Mouse (Mus musculus) thymus, postnatal 0 days (tissue): ENCODE measurements around the gene Srsf7. TPM values are rescaled to one million over a fixed set of nuclear protein-coding genes. Genes with fewer than 3 reads are reported as not detected.
"Not testable (repeated sequence)": the region's sequence is repeated elsewhere in the genome, so short reads cannot be mapped to it uniquely, and the experiment has no call there.

ENCODE experiments used
- DNase-seq: peaks from one replicate; pipeline ENCODE4 v3.0.0-alpha.2; 2015; ENCODE audit warnings: low spot score
- polyA plus RNA-seq: library from polyadenylated mRNA; unstranded; fragments of >200 nt; fragmentation: Nextera tagmentation; extraction: Ambion mirVana; gene quantifications from 2 replicates; pipeline ENCODE4 v1.2.1, GENCODE M21; 2015

The Srsf7 gene
- polyA plus RNA-seq, 1 experiment from 2014 or later: 705 TPM

GRCm38 (mm10) chr17:80199160-80199778, 7.8 kb downstream of the Srsf7 start:
- no peak for DNase-seq

GRCm38 (mm10) chr17:80193075-80193474, 14.0 kb downstream of the Srsf7 start:
- DNase-seq: peak; percentile 58

DNA sequence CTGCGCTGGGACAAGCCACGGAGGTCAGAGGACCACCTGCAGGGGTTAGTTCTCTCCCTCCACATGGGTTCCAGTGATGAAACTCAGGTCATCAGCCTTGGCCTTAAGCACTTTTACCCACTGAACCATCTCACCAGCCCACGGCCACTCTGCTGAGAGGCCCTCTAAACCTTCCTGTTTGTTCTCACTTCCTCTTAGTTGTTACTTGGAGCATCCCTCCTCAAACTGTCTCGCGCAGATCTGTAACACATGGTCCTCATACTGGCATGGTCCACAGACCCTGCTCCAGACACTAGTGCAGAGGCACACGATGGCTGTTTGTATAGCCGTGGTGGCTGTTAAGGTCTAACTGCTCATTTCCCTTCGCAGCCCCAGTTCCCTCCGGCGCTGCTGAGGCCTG, 23.5 kb downstream of the Srsf7 start:
- no peak for DNase-seq

GRCm38 (mm10) chr17:80180468-80180867, 26.6 kb downstream of the Srsf7 start:
- DNase-seq: no peak

DNA sequence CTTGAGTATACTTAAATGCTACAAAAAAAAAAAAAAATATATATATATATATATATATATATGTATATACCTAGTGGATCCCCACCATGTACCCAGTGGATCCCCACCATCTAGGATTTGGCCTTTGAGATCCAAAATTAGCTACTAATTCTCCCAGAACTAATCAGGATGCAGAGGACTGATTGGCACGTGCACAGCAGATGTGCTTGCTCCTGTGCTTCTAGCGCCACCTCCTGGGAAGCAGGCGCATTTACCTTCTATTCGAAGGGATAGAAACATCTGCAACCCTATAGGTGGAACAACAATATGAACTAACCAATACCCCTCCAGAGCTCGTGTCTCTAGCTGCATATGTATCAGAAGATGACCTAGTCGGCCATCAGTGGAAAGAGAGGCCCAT, 27.1 kb downstream of the Srsf7 start:
- peak; percentile 79 for DNase-seq

GRCm38 (mm10) chr17:80178846-80179245, 28.3 kb downstream of the Srsf7 start:
- not testable (repeated sequence) for DNase-seq

DNA sequence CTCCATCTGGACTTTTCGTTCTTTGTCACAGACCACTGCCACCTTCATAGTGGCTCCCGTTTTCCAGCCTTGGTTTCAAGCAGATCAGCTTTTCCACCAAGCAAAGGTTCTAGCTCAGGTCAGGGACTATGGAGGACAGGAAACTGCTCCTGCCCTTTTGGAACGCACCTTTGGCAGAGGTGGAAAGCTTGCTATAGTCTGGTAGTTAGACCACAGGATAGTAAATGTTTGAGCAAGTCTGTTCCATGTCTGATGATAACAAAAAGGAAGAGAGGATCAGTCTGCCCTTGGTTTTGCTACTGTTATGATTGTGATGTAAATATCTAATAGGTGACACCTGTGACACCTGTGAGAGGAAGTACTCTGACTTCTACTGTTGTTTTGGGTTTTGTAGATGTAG, 31.1 kb downstream of the Srsf7 start:
- DNase-seq: no peak

DNA sequence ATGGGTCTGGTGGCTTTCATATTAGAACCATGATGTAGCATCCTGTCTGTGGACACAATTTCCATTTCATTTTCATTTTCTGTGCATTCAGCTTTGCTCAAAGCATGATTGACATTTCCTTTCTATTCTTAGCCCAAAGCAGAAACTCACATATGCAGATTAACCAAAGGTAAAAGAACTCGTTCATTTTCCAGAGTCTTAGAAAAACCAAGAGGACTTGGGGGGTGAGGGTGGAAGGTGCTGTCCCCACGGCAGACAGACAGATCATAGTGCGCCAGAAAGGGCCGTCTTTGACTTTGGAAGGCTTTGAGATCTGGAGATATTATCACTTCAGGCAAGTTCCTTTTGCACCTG, 31.7 kb downstream of the Srsf7 start:
- peak; percentile 45 for DNase-seq

- peak; percentile 61 for DNase-seq
Measured at GRCm38 (mm10) chr17:80174699-80175385, 32.3 kb downstream of the Srsf7 start.

DNA sequence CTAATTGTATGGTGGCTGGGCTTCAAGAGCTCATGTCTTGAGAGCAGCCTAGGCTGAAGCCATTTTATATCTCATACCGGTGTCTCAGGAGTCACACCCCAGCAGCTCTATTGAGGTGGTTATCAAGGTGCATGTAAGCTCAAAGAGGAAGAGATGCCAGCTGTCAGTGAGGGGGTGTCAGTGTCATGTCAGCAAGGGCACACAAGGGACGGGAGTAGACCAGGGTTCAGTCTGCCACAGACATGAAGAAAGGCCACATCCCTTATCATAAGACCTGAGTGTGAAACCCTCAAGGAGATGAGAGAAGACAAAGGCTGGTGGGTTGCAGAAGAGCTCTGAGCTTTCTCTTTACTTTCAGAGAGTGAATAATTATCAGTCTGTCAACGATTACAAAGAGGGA, 33.0 kb downstream of the Srsf7 start:
- DNase-seq: peak; percentile 65

- no peak for DNase-seq
Measured at GRCm38 (mm10) chr17:80173708-80174107, 33.4 kb downstream of the Srsf7 start.

DNA sequence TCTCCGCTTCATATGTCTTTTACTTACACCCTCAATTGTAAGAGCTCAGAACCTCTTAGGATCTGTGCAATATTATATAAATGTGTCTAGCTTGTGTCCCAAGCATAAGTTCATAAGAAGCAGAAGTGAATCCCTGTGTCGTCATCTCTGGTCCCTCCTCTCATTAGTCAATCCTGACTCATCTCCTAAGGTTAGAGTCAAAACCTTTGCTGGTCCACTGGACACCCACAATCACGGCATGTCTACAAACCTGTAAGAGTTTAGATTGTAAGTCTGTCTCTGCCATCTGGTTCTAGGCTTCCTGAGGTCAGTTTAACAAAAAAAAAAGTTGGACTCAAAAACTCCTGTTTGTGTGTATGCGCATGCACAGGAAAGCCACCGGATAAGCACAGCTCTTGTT, 34.3 kb downstream of the Srsf7 start:
- no peak for DNase-seq

- no peak for DNase-seq
Measured at GRCm38 (mm10) chr17:80171948-80172347, 35.2 kb downstream of the Srsf7 start.

- DNase-seq: no peak
Measured at GRCm38 (mm10) chr17:80170951-80171350, 36.2 kb downstream of the Srsf7 start.

- peak; percentile 50 for DNase-seq
Measured at GRCm38 (mm10) chr17:80169792-80170191, 37.3 kb downstream of the Srsf7 start.

DNA sequence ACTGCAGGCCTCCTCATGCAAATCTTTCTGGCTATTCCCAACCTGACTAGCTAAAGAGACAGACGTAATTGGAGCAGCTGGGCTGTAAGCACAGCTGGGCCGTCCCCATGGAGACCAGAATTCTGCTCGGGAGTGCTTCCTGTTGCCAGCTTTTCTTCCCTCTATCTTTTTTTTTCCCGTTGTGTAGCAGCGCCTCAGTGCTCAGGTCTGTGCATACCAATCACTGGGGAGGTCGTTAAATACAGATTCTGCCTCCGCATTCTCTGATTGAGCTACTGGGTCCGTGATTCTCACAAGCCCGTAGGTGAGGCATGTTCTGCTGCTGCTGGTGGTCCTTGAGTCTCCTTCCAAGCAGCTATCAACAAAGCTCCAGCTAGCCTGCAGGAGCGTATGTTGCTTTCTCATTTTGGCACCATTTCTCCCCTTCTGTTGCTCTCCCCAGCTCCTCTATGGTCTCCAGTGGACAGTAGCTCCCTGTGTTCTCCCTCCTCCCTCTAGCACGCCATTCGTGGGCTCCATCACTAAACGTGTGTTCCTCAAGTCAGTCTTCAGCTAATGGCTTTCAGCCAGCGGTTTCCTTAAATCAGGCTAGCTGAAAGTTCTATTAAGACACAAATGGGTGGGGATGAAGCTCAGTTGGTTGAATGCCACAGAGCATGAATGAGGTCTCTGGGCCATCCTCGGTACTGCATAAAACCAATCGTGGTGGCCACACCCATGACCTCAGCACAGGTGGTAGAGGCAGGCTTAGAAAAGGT, 38.5 kb downstream of the Srsf7 start:
- no peak for DNase-seq

DNA sequence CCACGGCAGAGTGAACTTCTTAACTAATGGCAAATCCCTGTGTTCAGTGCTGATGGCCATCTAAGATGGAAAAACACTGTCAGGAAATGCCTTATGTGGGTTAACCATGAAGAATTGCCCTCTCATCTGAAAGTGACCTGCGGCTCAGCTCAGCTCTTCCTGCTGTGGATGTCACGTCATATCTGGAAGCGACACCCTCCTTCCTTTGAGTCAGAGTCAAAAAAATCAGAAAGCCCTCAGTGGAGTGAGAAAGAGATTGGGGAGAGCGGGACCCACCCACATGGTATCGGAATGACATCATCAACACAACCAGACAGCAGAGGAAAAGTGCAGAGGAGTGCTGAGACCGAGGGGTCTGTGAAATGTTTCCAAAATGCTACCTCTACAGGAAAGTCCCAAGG, 39.3 kb downstream of the Srsf7 start:
- no peak for DNase-seq

GRCm38 (mm10) chr17:80167436-80167835, 39.7 kb downstream of the Srsf7 start:
- no peak for DNase-seq

DNA sequence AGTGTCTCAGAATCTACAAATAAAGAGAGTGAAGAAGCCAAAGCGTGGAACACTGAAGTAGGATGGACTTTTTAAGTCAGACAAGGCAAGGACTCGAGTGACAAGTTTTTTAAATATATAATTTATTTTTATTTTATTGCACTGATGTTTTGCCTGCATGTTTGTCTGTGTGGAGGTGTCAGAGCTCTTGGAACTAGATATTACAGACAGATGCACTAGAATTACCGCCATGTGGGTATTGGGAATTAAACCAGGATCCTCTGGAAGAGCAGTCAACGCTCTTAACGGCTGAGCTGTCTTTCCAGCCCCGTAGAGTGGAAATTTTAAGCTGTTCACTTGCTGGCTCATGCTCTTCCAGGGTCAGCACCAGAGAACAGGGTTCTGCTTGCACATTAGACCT, 40.8 kb downstream of the Srsf7 start:
- DNase-seq: no peak

DNA sequence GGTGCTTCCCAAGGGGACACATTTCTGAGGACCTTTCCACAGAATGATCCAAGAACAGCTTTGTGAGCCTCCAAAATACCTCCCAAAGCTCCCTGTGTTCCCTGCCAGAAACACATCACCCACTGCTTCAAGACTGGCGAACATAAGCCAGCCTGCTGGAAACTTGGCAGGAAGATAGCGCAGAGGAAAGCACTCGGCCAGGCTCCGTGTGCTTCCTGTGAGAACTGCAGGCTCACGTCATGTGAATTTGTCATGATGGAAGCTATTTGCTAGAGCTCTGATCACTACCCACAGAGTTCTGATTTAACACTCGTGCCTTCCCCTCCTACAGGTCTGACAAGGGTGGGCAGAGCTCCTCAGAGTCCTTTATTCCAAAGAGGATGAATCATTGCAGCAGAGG, 41.4 kb downstream of the Srsf7 start:
- DNase-seq: no peak

- DNase-seq: no peak
Measured at GRCm38 (mm10) chr17:80163991-80164390, 43.1 kb downstream of the Srsf7 start.

DNA sequence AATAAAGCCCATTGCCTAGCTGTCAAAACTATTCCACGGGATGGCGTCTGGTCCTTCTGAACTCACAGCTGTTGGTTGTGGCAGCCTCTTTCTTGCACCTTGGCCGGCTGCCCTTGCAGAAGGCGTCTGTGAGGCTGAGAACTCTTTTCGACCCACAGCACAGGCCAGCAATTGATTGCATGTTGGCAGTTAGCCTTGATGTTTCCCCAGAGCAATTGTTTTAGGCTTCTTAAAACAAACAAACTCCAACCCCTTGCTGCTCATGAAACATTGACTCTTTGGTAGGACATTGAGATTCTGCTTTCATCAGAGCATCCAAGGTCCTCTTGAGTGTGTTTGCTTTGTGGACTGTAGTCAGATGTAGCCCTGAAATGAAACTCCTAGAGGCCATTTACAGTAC, 46.7 kb downstream of the Srsf7 start:
- no peak for DNase-seq

GRCm38 (mm10) chr17:80157489-80157888, 49.6 kb downstream of the Srsf7 start:
- peak; percentile 55 for DNase-seq
